Mouse (Mus musculus) E14TG2a.4 (cell line): ENCODE data around the gene Ndufs7.
A peak's percentile ranks its signal among the peaks of the same experiment; 100 is the strongest.
"Not testable (repeated sequence)": the region's sequence is repeated elsewhere in the genome, so short reads cannot be mapped to it uniquely, and the experiment has no call there.

Source experiments
- H3K27me3 ChIP-seq: 2 replicates; pipeline ENCODE4 v1.6.1; 2014; ENCODE audit warnings: low read length, control low read depth; ENCODE audit not compliant: insufficient read depth
- H3K36me3 ChIP-seq: 2 replicates; pipeline ENCODE4 v1.6.1; 2014; ENCODE audit warnings: low read length, control low read depth; ENCODE audit not compliant: insufficient read depth
- H3K4me1 ChIP-seq: replicated peaks from 2 replicates; pipeline ENCODE4 v1.6.1; 2014; ENCODE audit warnings: low read depth, low read length, control low read depth
- H3K4me3 ChIP-seq: replicated peaks from 2 replicates; pipeline ENCODE4 v1.5.1; 2014; ENCODE audit warnings: mild to moderate bottlenecking, low read length
- H3K9me3 ChIP-seq: 2 replicates; pipeline ENCODE4 v1.6.1; 2014; ENCODE audit warnings: low read length, control low read depth
- CTCF ChIP-seq: conservative IDR thresholded peaks from 2 replicates; pipeline ENCODE4 v1.5.1; 2014; ENCODE audit warnings: low read length
- NANOG ChIP-seq: IDR thresholded peaks from 2 replicates; pipeline ENCODE4 v1.6.1; 2014; ENCODE audit warnings: borderline replicate concordance, low read length, mixed read lengths
- POU5F1 ChIP-seq: IDR thresholded peaks from 2 replicates; pipeline ENCODE4 v1.6.1; 2014; ENCODE audit warnings: low read length, borderline replicate concordance

The Ndufs7 gene

DNA sequence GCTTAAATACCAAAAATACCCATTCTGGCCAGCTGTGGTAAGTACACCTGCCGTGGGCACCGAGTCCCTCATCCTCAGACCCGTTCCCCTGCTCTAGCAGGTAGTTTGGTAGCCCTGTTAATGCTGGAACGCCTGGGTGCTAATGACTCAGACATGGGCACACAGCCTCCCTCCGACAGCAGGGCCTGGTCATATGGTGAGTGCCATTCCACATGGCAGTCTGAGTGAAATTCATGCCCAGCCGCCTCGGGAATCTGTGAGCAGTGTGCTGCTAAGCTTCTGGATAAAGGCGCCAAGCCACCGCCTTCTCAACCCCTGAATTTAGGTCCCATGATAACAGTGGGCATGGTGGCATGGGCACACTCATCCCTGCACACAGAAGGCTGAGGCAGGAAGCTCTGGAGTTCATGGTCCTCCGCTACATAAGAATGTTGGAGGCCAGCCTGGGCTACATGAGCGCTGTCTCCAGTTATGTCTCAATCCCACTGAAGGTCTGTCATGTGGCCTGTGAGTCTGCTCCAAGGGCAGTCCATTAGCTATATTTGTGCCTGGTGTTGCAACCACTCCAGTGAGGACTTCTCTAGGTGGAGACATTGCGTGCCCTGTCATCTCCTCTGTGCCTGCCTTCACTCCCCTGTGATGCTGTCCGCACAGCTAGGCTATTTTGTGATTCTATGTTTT is 12.6 kb upstream of the Ndufs7 start:
- Histone ChIP-seq H3K4me1 (peaks cover 64% of the 10 kb centered on the region), H3K9me3 (no peaks in the 10 kb centered on the region), H3K27me3 (no peaks in the 10 kb centered on the region), H3K4me3 (no peak overlapping the region), H3K36me3 (peaks cover 100% of the 10 kb centered on the region)
- TF ChIP-seq CTCF (no peak), NANOG (no peak), POU5F1 (no peak)

DNA sequence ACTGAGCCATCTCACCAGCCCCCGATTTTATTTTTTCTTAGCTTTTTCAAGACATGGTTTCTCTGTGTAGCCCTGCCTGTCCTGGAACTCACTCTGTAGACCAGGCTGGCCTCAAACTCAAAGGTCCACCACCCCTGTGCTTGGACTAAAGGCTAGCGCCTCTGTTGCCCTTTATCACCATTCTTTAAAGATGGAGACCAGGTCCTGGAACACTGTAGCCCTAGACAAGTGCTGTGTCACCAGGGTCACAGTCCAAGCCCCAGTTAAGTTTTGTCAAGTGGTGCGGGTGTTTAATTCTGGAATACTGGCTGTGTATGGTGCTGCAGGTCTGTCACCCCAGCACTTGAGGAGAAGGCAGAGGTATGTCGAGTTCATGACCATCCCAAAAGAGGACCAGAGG is 11.9 kb upstream of the Ndufs7 start:
- no peak for TF ChIP-seq CTCF
- H3K4me1 ChIP-seq: peaks cover 60% of the 10 kb centered on the region
- no peak overlapping the region for H3K4me3 ChIP-seq
- H3K36me3 ChIP-seq: peaks cover 100% of the 10 kb centered on the region
- no peaks in the 10 kb centered on the region for H3K27me3 ChIP-seq
- H3K9me3 ChIP-seq: no peaks in the 10 kb centered on the region

DNA sequence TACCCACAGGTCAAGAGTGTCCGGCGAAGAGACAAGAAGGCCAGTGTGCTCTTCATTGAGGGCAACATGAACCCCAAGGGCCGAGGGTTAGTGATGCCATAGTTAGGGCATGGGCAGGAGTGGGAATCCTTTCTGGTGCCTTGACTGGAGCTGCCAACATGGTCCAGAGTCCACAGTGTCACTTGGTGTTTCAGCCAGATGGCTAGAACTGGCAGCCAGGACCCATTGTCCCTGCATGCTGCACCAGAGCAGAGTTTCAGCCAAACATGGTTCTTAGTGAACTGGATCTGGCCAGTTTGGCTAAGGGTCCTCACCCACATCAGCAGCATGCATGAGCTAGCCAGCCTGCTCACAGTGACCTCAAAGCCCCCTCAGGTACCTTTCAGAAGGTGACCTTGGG is 10.6 kb upstream of the Ndufs7 start:
- Histone ChIP-seq H3K4me1 (peaks cover 47% of the 10 kb centered on the region), H3K27me3 (no peaks in the 10 kb centered on the region), H3K4me3 (no peak overlapping the region), H3K36me3 (peaks cover 100% of the 10 kb centered on the region), H3K9me3 (no peaks in the 10 kb centered on the region)
- no peak for TF ChIP-seq CTCF
- TF ChIP-seq POU5F1: no peak
- TF ChIP-seq NANOG: no peak

DNA sequence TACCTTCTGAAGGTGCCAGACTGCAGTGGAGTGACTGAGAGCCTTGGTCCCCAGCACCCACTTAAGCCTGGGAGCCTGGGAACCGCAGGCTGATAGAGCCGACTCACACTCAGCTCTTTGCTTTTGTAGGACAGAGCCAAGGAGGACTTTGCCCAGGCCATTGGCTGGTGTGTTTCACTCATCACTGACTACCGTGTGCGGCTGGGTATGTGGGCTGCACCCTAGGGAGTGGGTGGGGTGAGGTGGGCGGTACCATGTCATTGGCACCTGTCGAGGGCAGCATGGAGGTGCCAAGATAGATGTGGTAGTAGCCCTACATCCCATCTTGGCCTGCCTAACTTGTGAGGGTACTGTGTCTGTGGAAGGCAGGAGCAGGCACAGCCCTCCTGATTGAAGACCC is 9.1 kb upstream of the Ndufs7 start:
- TF ChIP-seq CTCF (no peak), NANOG (no peak), POU5F1 (no peak)
- no peaks in the 10 kb centered on the region for H3K9me3 ChIP-seq
- H3K36me3 ChIP-seq: peaks cover 100% of the 10 kb centered on the region
- H3K4me3 ChIP-seq: no peak overlapping the region
- H3K4me1 ChIP-seq: peaks cover 44% of the 10 kb centered on the region
- H3K27me3 ChIP-seq: no peaks in the 10 kb centered on the region

DNA sequence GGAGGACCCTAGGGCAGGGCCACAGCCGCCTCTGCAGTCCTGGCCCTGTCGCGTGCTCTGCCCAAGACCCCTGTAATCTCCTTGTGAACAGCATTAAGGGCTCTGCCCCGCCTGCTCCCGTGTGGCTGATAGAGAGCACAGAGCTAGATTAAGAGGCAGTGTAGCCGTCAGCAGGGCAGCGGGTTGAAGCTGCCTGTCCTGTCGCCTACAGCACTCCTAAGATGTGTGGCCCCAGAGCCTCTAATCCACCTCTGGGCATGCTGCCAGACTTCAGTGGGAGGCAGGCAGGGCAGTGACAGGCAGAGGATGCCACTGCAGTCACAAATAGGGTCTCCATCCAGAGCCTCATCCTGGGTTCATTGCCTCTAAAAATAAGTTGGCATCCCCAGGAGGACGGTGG is 6.8 kb upstream of the Ndufs7 start:
- H3K9me3 ChIP-seq: no peaks in the 10 kb centered on the region
- H3K4me1 ChIP-seq: peaks cover 54% of the 10 kb centered on the region
- TF ChIP-seq POU5F1 (no peak), NANOG (no peak), CTCF (no peak)

DNA sequence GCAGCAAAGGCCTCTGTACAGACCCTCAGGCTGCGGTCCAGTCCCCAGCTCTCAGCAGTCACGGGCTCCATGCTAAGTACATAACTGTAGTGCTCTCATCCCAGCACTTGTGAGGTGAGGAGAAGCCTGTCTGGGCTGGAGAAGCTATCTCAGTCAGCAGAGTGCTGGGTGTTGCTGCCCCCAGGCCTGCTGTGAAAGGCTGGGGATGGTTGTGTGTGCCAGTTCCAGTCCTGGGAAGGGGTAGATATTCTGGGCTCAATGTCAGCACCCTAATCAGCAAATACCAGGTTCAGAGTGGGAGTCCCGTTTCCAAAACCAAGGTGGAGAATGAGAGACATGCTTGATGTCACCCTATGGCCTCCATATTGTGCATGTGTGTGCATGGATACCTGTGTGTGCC is 6.3 kb upstream of the Ndufs7 start:
- no peak overlapping the region for H3K4me3 ChIP-seq
- H3K4me1 ChIP-seq: peaks cover 49% of the 10 kb centered on the region
- H3K36me3 ChIP-seq: peaks cover 77% of the 10 kb centered on the region
- H3K9me3 ChIP-seq: no peaks in the 10 kb centered on the region
- TF ChIP-seq POU5F1: no peak
- no peaks in the 10 kb centered on the region for H3K27me3 ChIP-seq

More for the DNA sequence above, 6.8 kb upstream of the Ndufs7 start:
- Histone ChIP-seq H3K4me3 (no peak overlapping the region), H3K27me3 (no peaks in the 10 kb centered on the region), H3K36me3 (peaks cover 82% of the 10 kb centered on the region)

DNA sequence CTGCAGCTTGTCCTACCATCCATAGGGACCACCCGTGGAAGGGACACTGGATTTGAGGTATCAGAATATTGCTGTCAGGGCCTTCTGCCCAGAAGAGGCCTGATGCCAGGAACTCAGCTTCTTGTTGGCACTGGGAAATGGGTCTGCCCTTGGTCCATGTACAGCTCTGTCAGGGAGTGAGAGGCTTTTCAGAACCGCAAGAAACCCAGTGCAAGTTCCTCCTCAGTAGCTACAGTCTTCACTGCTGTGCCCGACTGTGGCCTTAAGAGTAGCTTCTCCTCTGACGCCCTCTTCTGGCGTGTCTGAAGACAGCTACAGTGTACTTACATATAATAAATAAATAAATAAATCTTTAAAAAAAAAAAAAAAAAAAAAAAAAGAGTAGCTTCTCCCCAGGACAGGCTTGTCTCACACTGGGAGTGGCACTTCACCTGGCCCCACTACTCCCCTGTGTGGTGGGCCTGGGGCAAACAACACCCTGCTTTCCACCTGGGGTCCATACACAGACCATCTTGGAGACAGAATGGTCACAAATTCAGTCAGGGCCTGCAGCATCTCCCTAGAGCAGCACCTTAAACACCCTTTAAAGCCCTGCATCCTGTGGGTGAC is 4.0 kb upstream of the Ndufs7 start:
- Histone ChIP-seq H3K27me3 (no peaks in the 10 kb centered on the region), H3K4me1 (peaks cover 41% of the 10 kb centered on the region), H3K36me3 (peaks cover 54% of the 10 kb centered on the region), H3K4me3 (no peak overlapping the region), H3K9me3 (no peaks in the 10 kb centered on the region)
- TF ChIP-seq NANOG (no peak), CTCF (no peak), POU5F1 (no peak)

DNA sequence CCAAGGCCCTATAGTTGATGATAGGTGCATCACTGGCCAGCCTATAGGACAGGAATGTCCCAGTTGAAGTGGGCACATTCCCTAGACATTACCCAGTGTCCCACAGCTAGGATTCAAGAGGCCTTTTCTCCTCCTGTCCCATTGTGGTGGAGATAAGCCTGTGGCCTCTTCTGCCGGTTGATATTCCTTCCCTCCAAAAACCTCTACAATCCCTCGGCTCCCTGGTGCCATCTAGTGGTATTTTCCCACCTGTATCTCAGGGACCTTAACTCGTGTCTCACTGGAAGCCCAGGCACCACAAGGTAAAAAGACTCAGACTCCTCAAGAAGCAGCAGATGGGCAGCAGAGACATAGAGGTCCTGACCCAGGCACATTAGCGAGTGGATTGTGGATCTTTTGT is 3.3 kb upstream of the Ndufs7 start:
- Histone ChIP-seq H3K4me3 (no peak overlapping the region), H3K36me3 (peaks cover 47% of the 10 kb centered on the region), H3K9me3 (no peaks in the 10 kb centered on the region), H3K27me3 (no peaks in the 10 kb centered on the region), H3K4me1 (peaks cover 41% of the 10 kb centered on the region)
- TF ChIP-seq NANOG (no peak), CTCF (peak; percentile 89)

DNA sequence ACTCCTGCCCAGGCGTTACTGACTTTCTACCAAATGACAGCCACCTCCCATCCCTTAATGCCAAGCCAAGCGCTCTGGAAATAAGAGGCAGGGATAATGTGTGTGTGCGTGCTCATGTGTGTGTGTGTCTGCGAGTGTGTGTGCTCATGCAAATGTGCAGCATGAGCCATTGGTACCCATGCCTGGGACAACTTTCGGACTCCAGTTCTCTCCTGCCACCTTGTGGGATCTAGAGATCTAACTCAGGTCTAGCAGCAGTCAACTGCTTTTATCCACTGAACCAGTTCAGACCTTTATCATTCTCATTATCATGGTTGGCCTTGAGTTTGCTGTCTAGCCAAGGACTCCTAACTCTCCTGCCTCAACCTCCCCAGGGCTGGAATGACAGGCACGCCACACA is 1.1 kb upstream of the Ndufs7 start:
- TF ChIP-seq POU5F1 (no peak), NANOG (no peak), CTCF (0 out of 2 replicates have a peak, but pooled peaks have one; percentile 7)
- Histone ChIP-seq H3K4me3 (peak overlapping the region; percentile 99; the same call in 1 of the 2 replicates), H3K4me1 (peaks cover 50% of the 10 kb centered on the region), H3K36me3 (peaks cover 45% of the 10 kb centered on the region), H3K9me3 (no peaks in the 10 kb centered on the region), H3K27me3 (no peaks in the 10 kb centered on the region)

DNA sequence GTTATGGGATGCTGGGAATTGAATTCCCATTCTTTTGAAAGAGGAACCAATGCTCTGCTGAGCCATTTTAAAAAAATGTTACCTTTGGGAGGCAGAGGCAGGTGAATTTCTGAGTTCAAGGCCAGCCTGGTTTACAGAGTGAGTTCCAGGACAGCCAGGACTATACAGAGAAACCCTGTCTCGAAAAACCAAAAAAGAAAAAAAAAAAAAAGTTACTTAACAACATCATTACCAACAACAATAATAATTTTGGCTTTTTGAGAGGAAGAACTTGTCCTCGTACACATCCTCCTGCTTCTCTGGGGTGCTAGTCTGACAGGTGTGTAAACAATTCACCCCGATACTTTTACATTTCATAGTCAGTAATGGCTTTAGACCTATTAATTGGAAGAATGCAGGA is 484 bp upstream of the Ndufs7 start:
- Histone ChIP-seq H3K36me3 (peaks cover 45% of the 10 kb centered on the region), H3K4me1 (peaks cover 53% of the 10 kb centered on the region), H3K4me3 (peak overlapping the region; percentile 99)
- H3K9me3 ChIP-seq, H3K27me3 ChIP-seq: not testable (repeated sequence)
